Mouse (Mus musculus) small intestine, adult 2 months (tissue): ENCODE measurements around the gene Bach2.

Source experiments
- CTCF ChIP-seq: fragments of 200-500 bp; IDR thresholded peaks from 2 replicates; pipeline ENCODE4 v1.5.1; 2012; ENCODE audit warnings: low read depth, mild to moderate bottlenecking, control low read depth, inconsistent platforms, low read length, moderate library complexity, mixed read lengths; ENCODE audit not compliant: insufficient replicate concordance, insufficient read length; ENCODE audit errors: extremely low read depth
- POLR2A ChIP-seq: fragments of 200-500 bp; IDR thresholded peaks from 2 replicates; pipeline ENCODE4 v1.6.1; 2012; ENCODE audit warnings: low read depth, mild to moderate bottlenecking, control low read depth, inconsistent platforms, low read length, moderate library complexity

GRCm38 (mm10) chr4:32432271-32432781, 193.7 kb downstream of the Bach2 start:
- no peak for TF ChIP-seq CTCF
- no peak for TF ChIP-seq POLR2A
